Mouse (Mus musculus): ENCODE measurements around the gene Hnrnpab. TPM values are rescaled to one million over a fixed set of nuclear protein-coding genes. Genes with fewer than 3 reads are reported as not detected.

Hnrnpab gene
- polyA plus RNA-seq, 1 experiment, result 101 TPM

- no peak overlapping the region for H3K4me3 ChIP-seq (replicated peaks; ENCODE audit: insufficient read depth, low read depth, low read length)
- no peak for DNase-seq
- H3K27ac ChIP-seq (ENCODE audit: insufficient read depth, low read length), result no peak overlapping the region
- WGBS, result 74% methylated on average over 6 of the region's 6 CpGs
- H3K27me3 ChIP-seq (ENCODE audit: control insufficient read depth, insufficient read depth, low read length), result no peaks in the 10 kb centered on the region
- H3K4me1 ChIP-seq (ENCODE audit: control insufficient read depth, insufficient read depth, low read length), result no peaks in the 10 kb centered on the region
- TF ChIP-seq POLR2A (IDR thresholded peaks at IDR 0.05; ENCODE audit: borderline replicate concordance, insufficient read depth, low read length) (no peak), CTCF (IDR thresholded peaks at IDR 0.05; ENCODE audit: borderline replicate concordance, insufficient read depth, low read depth, low read length) (no peak)
These were observed 12.8 kb downstream of the Hnrnpab start for GRCm38 (mm10) chr11:51593849-51594248.

- 88% methylated on average over 4 of the region's 4 CpGs for WGBS
- TF ChIP-seq CTCF (IDR thresholded peaks at IDR 0.05; ENCODE audit: borderline replicate concordance, insufficient read depth, low read depth, low read length) (no peak), POLR2A (IDR thresholded peaks at IDR 0.05; ENCODE audit: borderline replicate concordance, insufficient read depth, low read length) (no peak)
- no peak overlapping the region for H3K27ac ChIP-seq (ENCODE audit: insufficient read depth, low read length)
- H3K4me1 ChIP-seq (ENCODE audit: control insufficient read depth, insufficient read depth, low read length), result no peaks in the 10 kb centered on the region
- no peaks in the 10 kb centered on the region for H3K27me3 ChIP-seq (ENCODE audit: control insufficient read depth, insufficient read depth, low read length)
- H3K4me3 ChIP-seq (replicated peaks; ENCODE audit: insufficient read depth, low read depth, low read length), result no peak overlapping the region
- no peak for DNase-seq
These were observed 13.3 kb downstream of the Hnrnpab start for GRCm38 (mm10) chr11:51593368-51593767.

- Histone ChIP-seq H3K27me3 (ENCODE audit: control insufficient read depth, insufficient read depth, low read length) (no peaks in the 10 kb centered on the region), H3K27ac (ENCODE audit: insufficient read depth, low read length) (no peak overlapping the region), H3K4me1 (ENCODE audit: control insufficient read depth, insufficient read depth, low read length) (no peaks in the 10 kb centered on the region), H3K4me3 (replicated peaks; ENCODE audit: insufficient read depth, low read depth, low read length) (no peak overlapping the region)
- 88% methylated on average over 7 of the region's 7 CpGs for WGBS
- TF ChIP-seq POLR2A (IDR thresholded peaks at IDR 0.05; ENCODE audit: borderline replicate concordance, insufficient read depth, low read length) (no peak), CTCF (IDR thresholded peaks at IDR 0.05; ENCODE audit: borderline replicate concordance, insufficient read depth, low read depth, low read length) (no peak)
- no peak for DNase-seq
These were observed 14.7 kb downstream of the Hnrnpab start for GRCm38 (mm10) chr11:51591915-51592314.

- Histone ChIP-seq H3K4me1 (ENCODE audit: control insufficient read depth, insufficient read depth, low read length) (no peaks in the 10 kb centered on the region), H3K4me3 (replicated peaks; ENCODE audit: insufficient read depth, low read depth, low read length) (no peak overlapping the region), H3K27me3 (ENCODE audit: control insufficient read depth, insufficient read depth, low read length) (no peaks in the 10 kb centered on the region), H3K27ac (ENCODE audit: insufficient read depth, low read length) (no peak overlapping the region)
- WGBS, result 48% methylated on average over 7 of the region's 7 CpGs
- no peak for DNase-seq
- TF ChIP-seq POLR2A (IDR thresholded peaks at IDR 0.05; ENCODE audit: borderline replicate concordance, insufficient read depth, low read length) (no peak), CTCF (IDR thresholded peaks at IDR 0.05; ENCODE audit: borderline replicate concordance, insufficient read depth, low read depth, low read length) (no peak)
These were observed 15.5 kb downstream of the Hnrnpab start for GRCm38 (mm10) chr11:51591168-51591567.

- Histone ChIP-seq H3K4me3 (replicated peaks; ENCODE audit: insufficient read depth, low read depth, low read length) (no peak overlapping the region), H3K27me3 (ENCODE audit: control insufficient read depth, insufficient read depth, low read length) (no peaks in the 10 kb centered on the region), H3K27ac (ENCODE audit: insufficient read depth, low read length) (no peak overlapping the region), H3K4me1 (ENCODE audit: control insufficient read depth, insufficient read depth, low read length) (peaks cover 6% of the 10 kb centered on the region)
- TF ChIP-seq CTCF (IDR thresholded peaks at IDR 0.05; ENCODE audit: borderline replicate concordance, insufficient read depth, low read depth, low read length) (no peak), POLR2A (IDR thresholded peaks at IDR 0.05; ENCODE audit: borderline replicate concordance, insufficient read depth, low read length) (no peak)
- DNase-seq, result no peak
These were observed 16.6 kb downstream of the Hnrnpab start for GRCm38 (mm10) chr11:51590002-51590401.

- TF ChIP-seq POLR2A (IDR thresholded peaks at IDR 0.05; ENCODE audit: borderline replicate concordance, insufficient read depth, low read length) (no peak), CTCF (IDR thresholded peaks at IDR 0.05; ENCODE audit: borderline replicate concordance, insufficient read depth, low read depth, low read length) (no peak)
- no peak for DNase-seq
- 96% methylated on average over 3 of the region's 3 CpGs for WGBS
- H3K4me1 ChIP-seq (ENCODE audit: control insufficient read depth, insufficient read depth, low read length), result peaks cover 6% of the 10 kb centered on the region
- no peak overlapping the region for H3K27ac ChIP-seq (ENCODE audit: insufficient read depth, low read length)
- no peak overlapping the region for H3K4me3 ChIP-seq (replicated peaks; ENCODE audit: insufficient read depth, low read depth, low read length)
- H3K27me3 ChIP-seq (ENCODE audit: control insufficient read depth, insufficient read depth, low read length), result no peaks in the 10 kb centered on the region
These were observed 17.8 kb downstream of the Hnrnpab start for GRCm38 (mm10) chr11:51588833-51589232.

- peaks cover 6% of the 10 kb centered on the region for H3K4me1 ChIP-seq (ENCODE audit: control insufficient read depth, insufficient read depth, low read length)
- DNase-seq, result no peak
- no peak overlapping the region for H3K27ac ChIP-seq (ENCODE audit: insufficient read depth, low read length)
- H3K4me3 ChIP-seq (replicated peaks; ENCODE audit: insufficient read depth, low read depth, low read length), result no peak overlapping the region
- 88% methylated on average over 1 of the region's 1 CpGs for WGBS
- no peak for TF ChIP-seq POLR2A (IDR thresholded peaks at IDR 0.05; ENCODE audit: borderline replicate concordance, insufficient read depth, low read length)
- no peak for TF ChIP-seq CTCF (IDR thresholded peaks at IDR 0.05; ENCODE audit: borderline replicate concordance, insufficient read depth, low read depth, low read length)
- H3K27me3 ChIP-seq (ENCODE audit: control insufficient read depth, insufficient read depth, low read length), result no peaks in the 10 kb centered on the region
These were observed 19.6 kb downstream of the Hnrnpab start for GRCm38 (mm10) chr11:51587059-51587458.

GRCm38 (mm10) chr11:51586411-51586810 is 20.2 kb downstream of the Hnrnpab start:
- H3K27ac ChIP-seq (ENCODE audit: insufficient read depth, low read length), result no peak overlapping the region; the same call in 1 of the 2 replicates
- H3K27me3 ChIP-seq (ENCODE audit: control insufficient read depth, insufficient read depth, low read length), result no peaks in the 10 kb centered on the region
- TF ChIP-seq CTCF (IDR thresholded peaks at IDR 0.05; ENCODE audit: borderline replicate concordance, insufficient read depth, low read depth, low read length) (no peak), POLR2A (IDR thresholded peaks at IDR 0.05; ENCODE audit: borderline replicate concordance, insufficient read depth, low read length) (no peak)
- WGBS, result 80% methylated on average over 13 of the region's 13 CpGs
- DNase-seq, result no peak
- no peak overlapping the region for H3K4me3 ChIP-seq (replicated peaks; ENCODE audit: insufficient read depth, low read depth, low read length)
- H3K4me1 ChIP-seq (ENCODE audit: control insufficient read depth, insufficient read depth, low read length), result peaks cover 6% of the 10 kb centered on the region

All from cerebellum, adult 2 months (tissue).